Mouse (Mus musculus): ENCODE data around the gene Pax3. TPM values are rescaled to one million over a fixed set of nuclear protein-coding genes. Genes with fewer than 3 reads are reported as not detected.

The Pax3 gene
- total and polyA plus RNA-seq, 3 experiments = 0.08 to 0.10 TPM; not detected in 1

DNA sequence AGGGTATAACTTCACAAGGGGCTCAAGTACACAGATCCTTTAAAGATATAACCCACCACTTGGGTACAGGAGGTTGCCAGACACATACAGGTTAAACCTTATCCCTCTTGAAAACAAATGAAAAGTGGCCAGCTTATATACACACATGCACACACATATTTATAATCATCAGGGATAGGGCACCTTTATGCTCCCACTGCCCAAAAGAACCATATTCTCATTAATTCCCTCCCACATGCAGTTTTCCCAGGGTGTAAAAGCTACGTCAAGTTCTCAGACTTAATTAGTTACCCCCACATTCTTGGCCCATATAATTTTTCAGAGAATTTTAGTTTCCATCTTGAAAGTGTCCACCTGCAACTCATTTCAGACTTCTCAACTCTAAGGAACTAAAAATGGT, 5.2 kb downstream of the Pax3 start:
- Histone ChIP-seq H3K27me3 (replicated peaks) (no peaks in the 10 kb centered on the region), H3K4me2 (ENCODE audit: insufficient read depth, low read depth, poor library complexity, severe bottlenecking) (no peak overlapping the region), H3K36me3 (replicated peaks in 1 of 2; ENCODE audit: control insufficient read depth in 1 of 2, insufficient read depth in 1 of 2, low read length in 1 of 2) (no peaks in the 10 kb centered on the region), H3K79me2 (replicated peaks; ENCODE audit: control insufficient read depth, extremely low read depth, insufficient read depth, poor library complexity, severe bottlenecking) (no peaks in the 10 kb centered on the region), H3K9ac (ENCODE audit: insufficient read depth, low read depth) (no peak overlapping the region), H3K4me1 (ENCODE audit: control insufficient read depth in 1 of 2, insufficient read depth in 2 of 2) (peaks cover 0 to 11% of the 10 kb centered on the region in 2 experiments; a peak in 2 of 4 replicates), H3K9me3 (replicated peaks; ENCODE audit: low read length) (peaks cover 4% of the 10 kb centered on the region), H3K4me3 (replicated peaks in 1 of 3; ENCODE audit: low read depth in 2 of 3, low read length in 2 of 3, poor library complexity in 1 of 3) (no peak overlapping the region), H3K27ac (ENCODE audit: insufficient read depth, low read depth) (no peak overlapping the region)
- in situ Hi-C loops (cut with MboI; ENCODE audit: low pct_ligation_motif_present, low pct_unique_long_range_greater_than_20kb, low sequenced_read_pairs) = no loop called here
- no peak for DNase-seq (ENCODE audit: extremely low read depth)
- dilution Hi-C loops (cut with MboI; ENCODE audit: extremely low pct_ligation_motif_present, extremely low pct_unique_long_range_greater_than_20kb, low sequenced_read_pairs) = no loop called here
- TF ChIP-seq MAZ (IDR thresholded peaks at IDR 0.05; ENCODE audit: low read depth, low read length) = no peak
- no peak for TF ChIP-seq KAT2A (IDR thresholded peaks at IDR 0.05; ENCODE audit: insufficient replicate concordance, low read length)
- no peak for TF ChIP-seq UBTF (IDR thresholded peaks at IDR 0.05; ENCODE audit: low read depth, low read length)
- no peak for TF ChIP-seq POLR2A (IDR thresholded peaks at IDR 0.05; ENCODE audit: low read depth, low read length)
- no peak for TF ChIP-seq SIN3A (IDR thresholded peaks at IDR 0.05; ENCODE audit: low read length)
- no peak for TF ChIP-seq MXI1 (IDR thresholded peaks at IDR 0.05; ENCODE audit: low read depth, low read length)
- no peak for TF ChIP-seq USF2 (conservative IDR thresholded peaks at IDR 0.05; ENCODE audit: low read depth, low read length)
- no peak for TF ChIP-seq PAX5 (IDR thresholded peaks at IDR 0.05; ENCODE audit: low read length)

DNA sequence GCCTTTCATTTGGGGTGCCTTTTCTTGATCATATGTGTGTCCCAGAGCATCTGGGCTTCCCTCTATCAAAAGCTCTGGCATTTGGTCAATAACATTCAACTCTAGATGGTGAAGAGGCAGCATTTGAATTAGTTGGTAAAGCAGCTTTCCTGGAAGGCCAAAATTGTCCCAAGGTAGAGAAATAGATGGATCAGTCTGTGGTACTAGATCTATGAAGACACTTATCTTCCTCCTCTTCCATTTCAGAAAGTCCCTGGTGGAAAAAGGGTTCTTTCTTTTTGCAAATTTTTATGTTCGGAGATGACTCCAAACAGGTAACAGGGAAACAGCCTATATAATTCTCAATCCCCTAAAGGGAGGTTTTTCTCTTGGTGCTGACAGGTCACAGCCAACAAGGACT, 5.6 kb downstream of the Pax3 start:
- no peak for DNase-seq (ENCODE audit: extremely low read depth)
- no peak overlapping the region for H3K9ac ChIP-seq (ENCODE audit: insufficient read depth, low read depth)
- in situ Hi-C loops (cut with MboI; ENCODE audit: low pct_ligation_motif_present, low pct_unique_long_range_greater_than_20kb, low sequenced_read_pairs) = no loop called here
- H3K4me3 ChIP-seq (replicated peaks in 1 of 3; ENCODE audit: low read depth in 2 of 3, low read length in 2 of 3, poor library complexity in 1 of 3) = no peak overlapping the region
- dilution Hi-C loops (cut with MboI; ENCODE audit: extremely low pct_ligation_motif_present, extremely low pct_unique_long_range_greater_than_20kb, low sequenced_read_pairs) = no loop called here
- peaks cover 2% of the 10 kb centered on the region for H3K9me3 ChIP-seq (replicated peaks; ENCODE audit: low read length)
- H3K79me2 ChIP-seq (replicated peaks; ENCODE audit: control insufficient read depth, extremely low read depth, insufficient read depth, poor library complexity, severe bottlenecking) = no peaks in the 10 kb centered on the region
- peaks cover 0 to 14% of the 10 kb centered on the region in 2 experiments; a peak in 2 of 4 replicates for H3K4me1 ChIP-seq (ENCODE audit: control insufficient read depth in 1 of 2, insufficient read depth in 2 of 2)
- H3K36me3 ChIP-seq (replicated peaks in 1 of 2; ENCODE audit: control insufficient read depth in 1 of 2, insufficient read depth in 1 of 2, low read length in 1 of 2) = no peaks in the 10 kb centered on the region
- no peaks in the 10 kb centered on the region for H3K27me3 ChIP-seq (replicated peaks)
- H3K27ac ChIP-seq (ENCODE audit: insufficient read depth, low read depth) = no peak overlapping the region
- TF ChIP-seq MAZ (IDR thresholded peaks at IDR 0.05; ENCODE audit: low read depth, low read length) = no peak
- no peak for TF ChIP-seq TBP (conservative IDR thresholded peaks at IDR 0.05; ENCODE audit: low read depth, low read length)
- no peak for TF ChIP-seq POLR2AphosphoS2 (IDR thresholded peaks at IDR 0.05; ENCODE audit: low read depth, low read length)
- TF ChIP-seq MEF2A (IDR thresholded peaks at IDR 0.05; ENCODE audit: borderline replicate concordance, low read depth, low read length) = no peak
- no peak for TF ChIP-seq E2F4 (IDR thresholded peaks at IDR 0.05; ENCODE audit: insufficient replicate concordance, low read depth, low read length)
- no peak for TF ChIP-seq NRF1 (IDR thresholded peaks at IDR 0.05; ENCODE audit: low read depth, low read length)
- no peak for TF ChIP-seq CTCF (conservative IDR thresholded peaks at IDR 0.05 in 1 of 2, IDR thresholded peaks at IDR 0.05 in 1 of 2; ENCODE audit: low read depth in 2 of 2, low read length in 2 of 2)
- TF ChIP-seq JUND (conservative IDR thresholded peaks at IDR 0.05; ENCODE audit: low read depth, low read length) = no peak
- no peak for TF ChIP-seq CHD1 (IDR thresholded peaks at IDR 0.05; ENCODE audit: low read depth, low read length)
- no peak for TF ChIP-seq MYC (IDR thresholded peaks at IDR 0.05; ENCODE audit: low read depth, low read length)
- H3K4me2 ChIP-seq (ENCODE audit: insufficient read depth, low read depth, poor library complexity, severe bottlenecking) = no peak overlapping the region
